Mouse (Mus musculus): ENCODE results near the gene Lpar3. TPM values are rescaled to one million over a fixed set of nuclear protein-coding genes. Genes with fewer than 3 reads are reported as not detected.
"Not testable (repeated sequence)": the region's sequence is repeated elsewhere in the genome, so short reads cannot be mapped to it uniquely, and the experiment has no call there.

Lpar3 gene
- polyA plus RNA-seq, 1 experiment, result 1.7 TPM

GRCm38 (mm10) chr3:146207440-146207839 lies 13.3 kb upstream of the Lpar3 start:
- no peak for DNase-seq (ENCODE audit: extremely low spot score in 1 of 2, low spot score in 1 of 2)

GRCm38 (mm10) chr3:146209759-146210158 lies 11.0 kb upstream of the Lpar3 start:
- not testable (repeated sequence) for DNase-seq (ENCODE audit: extremely low spot score in 1 of 2, low spot score in 1 of 2)

- DNase-seq (ENCODE audit: extremely low spot score in 1 of 2, low spot score in 1 of 2), result no peak
These were observed 9.5 kb upstream of the Lpar3 start for GRCm38 (mm10) chr3:146211141-146211747.

- DNase-seq (ENCODE audit: extremely low spot score in 1 of 2, low spot score in 1 of 2), result no peak
These were observed 8.8 kb upstream of the Lpar3 start for GRCm38 (mm10) chr3:146211964-146212363.

GRCm38 (mm10) chr3:146213336-146213735 lies 7.4 kb upstream of the Lpar3 start:
- no peak for DNase-seq (ENCODE audit: extremely low spot score in 1 of 2, low spot score in 1 of 2)

- DNase-seq (ENCODE audit: extremely low spot score in 1 of 2, low spot score in 1 of 2), result no peak
These were observed 4.2 kb upstream of the Lpar3 start for GRCm38 (mm10) chr3:146216561-146216960.

GRCm38 (mm10) chr3:146224271-146224670 lies 3.5 kb downstream of the Lpar3 start:
- DNase-seq (ENCODE audit: extremely low spot score in 1 of 2, low spot score in 1 of 2), result no peak

GRCm38 (mm10) chr3:146225061-146225761 lies 4.4 kb downstream of the Lpar3 start:
- DNase-seq (ENCODE audit: extremely low spot score in 1 of 2, low spot score in 1 of 2), result peak in 1 of 2 experiments; percentile 13

- no peak for DNase-seq (ENCODE audit: extremely low spot score in 1 of 2, low spot score in 1 of 2)
These were observed 6.7 kb downstream of the Lpar3 start for GRCm38 (mm10) chr3:146227427-146227826.

- DNase-seq (ENCODE audit: extremely low spot score in 1 of 2, low spot score in 1 of 2), result no peak
These were observed 8.0 kb downstream of the Lpar3 start for GRCm38 (mm10) chr3:146228559-146229310.

GRCm38 (mm10) chr3:146232708-146233107 lies 11.9 kb downstream of the Lpar3 start:
- no peak for DNase-seq (ENCODE audit: extremely low spot score in 1 of 2, low spot score in 1 of 2)

- DNase-seq (ENCODE audit: extremely low spot score in 1 of 2, low spot score in 1 of 2), result no peak
These were observed 13.0 kb downstream of the Lpar3 start for GRCm38 (mm10) chr3:146233741-146234140.

GRCm38 (mm10) chr3:146234530-146234929 lies 13.8 kb downstream of the Lpar3 start:
- no peak for DNase-seq (ENCODE audit: extremely low spot score in 1 of 2, low spot score in 1 of 2)

- no peak for DNase-seq (ENCODE audit: extremely low spot score in 1 of 2, low spot score in 1 of 2)
These were observed 15.5 kb downstream of the Lpar3 start for GRCm38 (mm10) chr3:146236280-146236679.

- DNase-seq (ENCODE audit: extremely low spot score in 1 of 2, low spot score in 1 of 2), result no peak
These were observed 16.9 kb downstream of the Lpar3 start for GRCm38 (mm10) chr3:146237676-146238075.

- DNase-seq (ENCODE audit: extremely low spot score in 1 of 2, low spot score in 1 of 2), result no peak
These were observed 23.9 kb downstream of the Lpar3 start for GRCm38 (mm10) chr3:146244630-146245029.

- DNase-seq (ENCODE audit: extremely low spot score in 1 of 2, low spot score in 1 of 2), result no peak
These were observed 25.8 kb downstream of the Lpar3 start for GRCm38 (mm10) chr3:146246557-146246956.

- no peak for DNase-seq (ENCODE audit: extremely low spot score in 1 of 2, low spot score in 1 of 2)
These were observed 26.2 kb downstream of the Lpar3 start for GRCm38 (mm10) chr3:146246992-146247391.

- DNase-seq (ENCODE audit: extremely low spot score in 1 of 2, low spot score in 1 of 2), result no peak
These were observed 29.1 kb downstream of the Lpar3 start for GRCm38 (mm10) chr3:146249895-146250294.

GRCm38 (mm10) chr3:146251771-146252170 lies 31.0 kb downstream of the Lpar3 start:
- no peak for DNase-seq (ENCODE audit: extremely low spot score in 1 of 2, low spot score in 1 of 2)

- DNase-seq (ENCODE audit: extremely low spot score in 1 of 2, low spot score in 1 of 2), result no peak
These were observed 33.1 kb downstream of the Lpar3 start for GRCm38 (mm10) chr3:146253736-146254320.

All from frontal cortex, adult 2 months (tissue).